Mouse (Mus musculus): ENCODE results near the gene Rad54l2. TPM values are rescaled to one million over a fixed set of nuclear protein-coding genes. Genes with fewer than 3 reads are reported as not detected.

Rad54l2 gene
- polyA plus RNA-seq, 1 experiment from 2014 or later: 6.4 TPM

GRCm38 (mm10) chr9:106783554-106783953, 5.4 kb downstream of the Rad54l2 start:
- ATAC-seq (ENCODE audit: low FRiP score): no peak

GRCm38 (mm10) chr9:106780086-106780485, 8.9 kb downstream of the Rad54l2 start:
- Histone ChIP-seq H3K27me3 (replicated peaks) (no peaks in the 10 kb centered on the region), H3K4me2 (no peak overlapping the region), H3K4me1 (no peaks in the 10 kb centered on the region), H3K9me3 (replicated peaks) (no peaks in the 10 kb centered on the region), H3K27ac (replicated peaks) (no peak overlapping the region), H3K9ac (replicated peaks) (no peak overlapping the region), H3K4me3 (replicated peaks) (no peak overlapping the region), H3K36me3 (no peaks in the 10 kb centered on the region)
- no peak for ATAC-seq (ENCODE audit: low FRiP score)
- 87% methylated on average over 3 of the region's 3 CpGs for WGBS

More at GRCm38 (mm10) chr9:106783554-106783953, 5.4 kb downstream of the Rad54l2 start:
- Histone ChIP-seq H3K4me3 (replicated peaks) (no peak overlapping the region), H3K4me1 (peaks cover 20% of the 10 kb centered on the region), H3K27me3 (replicated peaks) (no peaks in the 10 kb centered on the region), H3K9me3 (replicated peaks) (no peaks in the 10 kb centered on the region), H3K36me3 (no peaks in the 10 kb centered on the region), H3K4me2 (no peak overlapping the region), H3K9ac (replicated peaks) (no peak overlapping the region), H3K27ac (replicated peaks) (no peak overlapping the region)
- whole genome bisulfite sequencing: 98% methylated on average over 2 of the region's 2 CpGs

DNA sequence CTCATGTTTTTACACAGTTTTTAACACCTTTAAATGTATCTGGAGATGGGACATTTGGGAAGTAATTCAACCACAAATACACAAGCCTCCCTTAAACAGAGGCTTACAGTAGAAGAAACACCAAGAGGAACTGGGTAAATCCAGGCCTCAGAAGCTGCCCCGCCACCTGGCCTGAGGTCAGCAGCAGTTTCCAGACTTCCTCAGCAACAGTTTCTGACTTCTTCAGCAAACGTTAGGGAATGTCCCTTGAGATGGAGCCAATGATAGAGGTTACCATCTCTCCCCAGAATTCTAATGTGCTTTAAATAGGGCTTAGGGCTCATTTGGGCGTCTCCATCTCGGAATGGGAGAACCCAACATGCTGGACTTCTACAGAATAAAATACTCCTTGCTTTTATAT, 10.7 kb downstream of the Rad54l2 start:
- no peak for ATAC-seq (ENCODE audit: low FRiP score)
- H3K4me3 ChIP-seq (replicated peaks): no peak overlapping the region
- H3K9me3 ChIP-seq (replicated peaks): no peaks in the 10 kb centered on the region
- 87% methylated on average over 4 of the region's 4 CpGs for WGBS
- no peak overlapping the region for H3K4me2 ChIP-seq
- no peaks in the 10 kb centered on the region for H3K4me1 ChIP-seq
- H3K9ac ChIP-seq (replicated peaks): no peak overlapping the region
- H3K27ac ChIP-seq (replicated peaks): no peak overlapping the region
- H3K36me3 ChIP-seq: no peaks in the 10 kb centered on the region
- no peaks in the 10 kb centered on the region for H3K27me3 ChIP-seq (replicated peaks)

DNA sequence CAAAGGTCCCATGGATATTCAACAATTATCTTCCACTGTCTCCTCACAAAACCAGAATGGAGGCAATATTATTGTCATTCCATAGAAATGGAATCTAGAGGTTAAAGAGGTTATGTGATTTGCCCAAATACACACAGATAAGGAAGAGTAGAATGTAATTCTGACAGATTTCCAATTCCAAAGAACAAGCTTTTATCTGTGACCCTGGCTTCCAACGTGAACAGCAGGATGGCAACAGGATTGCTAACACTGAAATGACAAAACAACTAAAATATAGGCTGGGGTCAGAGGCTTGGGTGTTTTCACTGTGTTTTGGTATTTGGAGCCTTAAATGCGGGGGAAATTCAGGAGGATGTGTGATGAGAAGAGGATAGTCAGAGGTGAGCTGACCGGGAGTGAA, 11.6 kb downstream of the Rad54l2 start:
- no peaks in the 10 kb centered on the region for H3K27me3 ChIP-seq (replicated peaks)
- H3K4me3 ChIP-seq (replicated peaks): no peak overlapping the region
- no peaks in the 10 kb centered on the region for H3K4me1 ChIP-seq
- H3K27ac ChIP-seq (replicated peaks): no peak overlapping the region
- H3K4me2 ChIP-seq: no peak overlapping the region
- WGBS: 94% methylated on average over 3 of the region's 3 CpGs
- no peaks in the 10 kb centered on the region for H3K36me3 ChIP-seq
- no peaks in the 10 kb centered on the region for H3K9me3 ChIP-seq (replicated peaks)
- no peak for ATAC-seq (ENCODE audit: low FRiP score)
- no peak overlapping the region for H3K9ac ChIP-seq (replicated peaks)

GRCm38 (mm10) chr9:106776116-106776515, 12.9 kb downstream of the Rad54l2 start:
- WGBS: 94% methylated on average over 1 of the region's 1 CpGs
- no peak overlapping the region for H3K4me2 ChIP-seq
- no peaks in the 10 kb centered on the region for H3K4me1 ChIP-seq
- no peak for ATAC-seq (ENCODE audit: low FRiP score)
- H3K4me3 ChIP-seq (replicated peaks): no peak overlapping the region
- no peak overlapping the region for H3K9ac ChIP-seq (replicated peaks)
- H3K36me3 ChIP-seq: no peaks in the 10 kb centered on the region
- no peaks in the 10 kb centered on the region for H3K9me3 ChIP-seq (replicated peaks)
- no peaks in the 10 kb centered on the region for H3K27me3 ChIP-seq (replicated peaks)
- no peak overlapping the region for H3K27ac ChIP-seq (replicated peaks)

- Histone ChIP-seq H3K4me1 (no peaks in the 10 kb centered on the region), H3K27ac (replicated peaks) (no peak overlapping the region), H3K4me2 (no peak overlapping the region), H3K36me3 (no peaks in the 10 kb centered on the region), H3K4me3 (replicated peaks) (no peak overlapping the region), H3K27me3 (replicated peaks) (no peaks in the 10 kb centered on the region), H3K9ac (replicated peaks) (no peak overlapping the region), H3K9me3 (replicated peaks) (no peaks in the 10 kb centered on the region)
- 91% methylated on average over 2 of the region's 2 CpGs for WGBS
- no peak for ATAC-seq (ENCODE audit: low FRiP score)
These were observed 17.2 kb downstream of the Rad54l2 start for GRCm38 (mm10) chr9:106771770-106772169.

DNA sequence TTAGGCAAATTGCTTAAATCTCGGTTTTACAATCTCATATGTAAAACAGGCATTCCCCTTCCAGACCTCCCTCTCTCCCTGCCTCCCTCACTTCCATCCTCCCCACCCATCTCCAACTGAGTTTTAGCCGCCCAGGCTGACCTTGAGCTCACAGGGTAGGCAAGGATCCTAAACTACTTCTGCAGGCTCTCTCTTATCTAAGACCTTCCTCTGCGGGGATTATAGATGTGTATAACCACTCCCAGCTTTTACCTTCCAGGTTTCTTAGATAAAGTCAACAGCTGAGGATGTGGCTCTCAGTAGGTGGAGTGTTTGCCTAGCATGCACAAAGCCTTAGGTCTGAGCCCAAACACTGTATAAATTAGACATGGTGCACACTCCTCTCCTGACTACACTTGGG, 18.8 kb downstream of the Rad54l2 start:
- Histone ChIP-seq H3K9ac (replicated peaks) (no peak overlapping the region), H3K4me3 (replicated peaks) (no peak overlapping the region), H3K27ac (replicated peaks) (no peak overlapping the region), H3K27me3 (replicated peaks) (no peaks in the 10 kb centered on the region), H3K4me2 (no peak overlapping the region), H3K9me3 (replicated peaks) (no peaks in the 10 kb centered on the region), H3K36me3 (no peaks in the 10 kb centered on the region), H3K4me1 (no peaks in the 10 kb centered on the region)
- 89% methylated on average over 3 of the region's 3 CpGs for WGBS
- no peak for ATAC-seq (ENCODE audit: low FRiP score)

DNA sequence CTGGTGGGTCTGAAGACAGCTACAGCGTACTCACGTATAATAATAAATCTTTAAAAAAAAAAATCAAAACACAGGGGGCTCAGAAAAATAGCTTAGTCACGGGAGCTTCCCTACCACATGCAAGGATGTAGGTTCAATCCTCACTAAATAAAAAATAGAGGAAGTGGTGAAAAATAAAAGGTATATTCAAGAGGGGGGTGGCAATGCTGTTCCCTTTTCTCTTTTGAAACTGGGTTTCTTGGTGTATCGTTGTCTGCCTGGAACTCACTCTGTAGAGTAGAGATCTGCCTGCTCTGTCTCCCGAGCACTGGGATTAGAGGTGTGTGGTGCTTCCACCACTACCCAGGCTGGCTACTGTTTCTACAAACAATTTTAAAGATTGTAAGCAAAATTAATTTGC, 19.2 kb downstream of the Rad54l2 start:
- ATAC-seq (ENCODE audit: low FRiP score): no peak
- Histone ChIP-seq H3K9ac (replicated peaks) (no peak overlapping the region), H3K4me2 (no peak overlapping the region), H3K9me3 (replicated peaks) (no peaks in the 10 kb centered on the region), H3K36me3 (no peaks in the 10 kb centered on the region), H3K4me1 (no peaks in the 10 kb centered on the region), H3K27ac (replicated peaks) (no peak overlapping the region), H3K27me3 (replicated peaks) (no peaks in the 10 kb centered on the region), H3K4me3 (replicated peaks) (no peak overlapping the region)
- 96% methylated on average over 5 of the region's 5 CpGs for WGBS

- Histone ChIP-seq H3K9me3 (replicated peaks) (no peaks in the 10 kb centered on the region), H3K4me3 (replicated peaks) (no peak overlapping the region), H3K36me3 (peaks cover 13% of the 10 kb centered on the region), H3K4me1 (no peaks in the 10 kb centered on the region), H3K9ac (replicated peaks) (no peak overlapping the region), H3K27me3 (replicated peaks) (no peaks in the 10 kb centered on the region), H3K4me2 (no peak overlapping the region), H3K27ac (replicated peaks) (no peak overlapping the region)
- 94% methylated on average over 9 of the region's 9 CpGs for WGBS
- no peak for ATAC-seq (ENCODE audit: low FRiP score)
These were observed 32.6 kb downstream of the Rad54l2 start for GRCm38 (mm10) chr9:106756421-106756820.

- Histone ChIP-seq H3K9ac (replicated peaks) (no peak overlapping the region), H3K4me3 (replicated peaks) (no peak overlapping the region), H3K4me1 (no peaks in the 10 kb centered on the region), H3K9me3 (replicated peaks) (no peaks in the 10 kb centered on the region), H3K4me2 (no peak overlapping the region), H3K27me3 (replicated peaks) (no peaks in the 10 kb centered on the region), H3K36me3 (peaks cover 13% of the 10 kb centered on the region), H3K27ac (replicated peaks) (no peak overlapping the region)
- WGBS: 84% methylated on average over 4 of the region's 4 CpGs
- no peak for ATAC-seq (ENCODE audit: low FRiP score)
These were observed 33.2 kb downstream of the Rad54l2 start for GRCm38 (mm10) chr9:106755776-106756175.

GRCm38 (mm10) chr9:106754311-106754710, 34.7 kb downstream of the Rad54l2 start:
- no peaks in the 10 kb centered on the region for H3K9me3 ChIP-seq (replicated peaks)
- WGBS: 87% methylated on average over 2 of the region's 2 CpGs
- no peak for ATAC-seq (ENCODE audit: low FRiP score)

GRCm38 (mm10) chr9:106752135-106752534, 36.9 kb downstream of the Rad54l2 start:
- ATAC-seq (ENCODE audit: low FRiP score): no peak
- WGBS: 98% methylated on average over 5 of the region's 5 CpGs
- H3K27me3 ChIP-seq (replicated peaks): no peaks in the 10 kb centered on the region

More at GRCm38 (mm10) chr9:106754311-106754710, 34.7 kb downstream of the Rad54l2 start:
- Histone ChIP-seq H3K36me3 (peaks cover 13% of the 10 kb centered on the region), H3K27me3 (replicated peaks) (no peaks in the 10 kb centered on the region), H3K4me3 (replicated peaks) (no peak overlapping the region), H3K4me1 (no peaks in the 10 kb centered on the region), H3K4me2 (no peak overlapping the region), H3K9ac (replicated peaks) (no peak overlapping the region), H3K27ac (replicated peaks) (no peak overlapping the region)

DNA sequence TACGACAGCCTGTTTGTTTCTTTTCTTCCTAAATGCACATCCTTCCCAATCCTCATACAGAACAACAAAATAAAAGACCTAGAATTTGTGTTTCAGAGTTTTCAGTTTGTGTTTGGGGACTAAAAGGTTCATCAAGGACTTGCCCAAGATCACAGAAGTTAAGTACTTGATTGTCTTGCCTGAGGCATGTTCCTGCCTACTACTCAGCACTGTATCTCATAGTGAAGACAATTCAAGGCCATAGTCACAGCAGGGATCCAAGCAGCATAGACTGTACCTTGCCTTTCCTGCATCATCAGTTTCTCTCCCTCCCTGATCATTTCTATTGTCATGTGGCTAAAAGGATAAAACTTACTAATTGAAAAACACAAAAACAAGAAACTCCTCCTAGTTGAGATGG, 49.0 kb downstream of the Rad54l2 start:
- Histone ChIP-seq H3K27ac (replicated peaks) (no peak overlapping the region), H3K4me3 (replicated peaks) (no peak overlapping the region), H3K4me1 (no peaks in the 10 kb centered on the region), H3K9me3 (replicated peaks) (no peaks in the 10 kb centered on the region), H3K36me3 (no peaks in the 10 kb centered on the region), H3K9ac (replicated peaks) (no peak overlapping the region), H3K27me3 (replicated peaks) (no peaks in the 10 kb centered on the region), H3K4me2 (no peak overlapping the region)
- 100% methylated on average over 1 of the region's 1 CpGs for WGBS
- ATAC-seq (ENCODE audit: low FRiP score): no peak

More at GRCm38 (mm10) chr9:106752135-106752534, 36.9 kb downstream of the Rad54l2 start:
- Histone ChIP-seq H3K9me3 (replicated peaks) (no peaks in the 10 kb centered on the region), H3K4me3 (replicated peaks) (no peak overlapping the region), H3K4me2 (no peak overlapping the region), H3K9ac (replicated peaks) (no peak overlapping the region), H3K36me3 (peaks cover 13% of the 10 kb centered on the region), H3K27ac (replicated peaks) (no peak overlapping the region), H3K4me1 (no peaks in the 10 kb centered on the region)
